Mouse (Mus musculus) forebrain, postnatal 0 days (tissue): ENCODE data around the gene Mgrn1. TPM values are rescaled to one million over a fixed set of nuclear protein-coding genes. Genes with fewer than 3 reads are reported as not detected.
A peak's percentile ranks its signal among the peaks of the same experiment; 100 is the strongest.

Experiments
- ATAC-seq: fragments of 200-750 bp; cut with Nextera tagmentation; 2 replicates; pipeline ENCODE4 v1.8.0; 2017; ENCODE audit warnings: mild to moderate bottlenecking, moderate library complexity
- DNase-seq: peaks from one replicate; pipeline ENCODE4 v3.0.0-alpha.2; 2015
- H3K27ac ChIP-seq: fragments of 300-500 bp; sonication (generic); 2 replicates; pipeline ENCODE4 v1.5.1; 2014; ENCODE audit warnings: low read depth, mild to moderate bottlenecking, antibody characterized with exemption, low read length, moderate library complexity, mixed read lengths
- H3K27me3 ChIP-seq: fragments of 300-500 bp; sonication (generic); 2 replicates; pipeline ENCODE4 v1.6.1; 2014; ENCODE audit warnings: mild to moderate bottlenecking, low read length, mixed read lengths; ENCODE audit not compliant: insufficient read depth
- H3K36me3 ChIP-seq: fragments of 300-500 bp; sonication (generic); 2 replicates; pipeline ENCODE4 v1.6.1; 2014; ENCODE audit warnings: mild to moderate bottlenecking, moderate library complexity; ENCODE audit not compliant: insufficient read depth
- H3K4me1 ChIP-seq: fragments of 300-500 bp; sonication (generic); 2 replicates; pipeline ENCODE4 v1.6.1; 2014; ENCODE audit warnings: antibody characterized with exemption; ENCODE audit not compliant: insufficient read depth
- H3K4me2 ChIP-seq: fragments of 300-500 bp; sonication (generic); 2 replicates; pipeline ENCODE4 v1.6.1; 2014; ENCODE audit warnings: low read depth, mild to moderate bottlenecking, moderate library complexity
- H3K4me3 ChIP-seq: fragments of 300-500 bp; sonication (generic); 2 replicates; pipeline ENCODE4 v1.5.1; 2014; ENCODE audit warnings: low read depth, low read length, mixed read lengths
- H3K9ac ChIP-seq: fragments of 300-500 bp; sonication (generic); 2 replicates; pipeline ENCODE4 v1.6.1; 2014; ENCODE audit warnings: mild to moderate bottlenecking
- H3K9me3 ChIP-seq: fragments of 300-500 bp; sonication (generic); 2 replicates; pipeline ENCODE4 v1.6.1; 2016; ENCODE audit warnings: low read length
- CTCF ChIP-seq: sonication (generic); IDR thresholded peaks from 2 replicates; pipeline ENCODE4 v1.5.1; 2016; ENCODE audit warnings: antibody characterized with exemption, control low read depth, low read depth
- WGBS: fragments of 180-500 bp; shearing (Covaris S2); extraction: QIAGEN DNeasy Blood & Tissue Kit; methylation state at CpG from one replicate; pipeline ENCODE4 v1.1.7; 2014; 5-methylcytosine and 5-hydroxymethylcytosine counted together
- polyA plus RNA-seq: library from polyadenylated mRNA; unstranded; fragments of >200 nt; fragmentation: Nextera tagmentation; extraction: Ambion mirVana; gene quantifications from 2 replicates; pipeline ENCODE4 v1.2.1, GENCODE M21; 2015
- total RNA-seq: library from RNA; depleted of rRNA; stranded (reverse); fragments of >200 nt; gene quantifications from 2 replicates; pipeline ENCODE4 v1.2.3, GENCODE M21; 2014

The Mgrn1 gene
- total and polyA plus RNA-seq, 2 experiments from 2014 or later, result 109 to 167 TPM

GRCm38 (mm10) chr16:4968426-4968825, 82.4 kb downstream of the Mgrn1 start:
- Histone ChIP-seq H3K36me3 (no peaks in the 10 kb centered on the region), H3K4me2 (no peak overlapping the region), H3K9ac (no peak overlapping the region), H3K27me3 (no peaks in the 10 kb centered on the region), H3K4me3 (no peak overlapping the region), H3K9me3 (no peaks in the 10 kb centered on the region), H3K27ac (no peak overlapping the region), H3K4me1 (peaks cover under 1% of the 10 kb centered on the region; the same call in 1 of the 2 replicates)
- DNase-seq, result no peak
- no peak for TF ChIP-seq CTCF
- 76% methylated on average over 3 of the region's 3 CpGs for WGBS
- ATAC-seq, result no peak

- no peak for ATAC-seq
- H3K9me3 ChIP-seq, result no peaks in the 10 kb centered on the region
- no peak overlapping the region for H3K4me3 ChIP-seq
- WGBS, result 88% methylated on average over 5 of the region's 5 CpGs
- H3K27me3 ChIP-seq, result no peaks in the 10 kb centered on the region
- H3K27ac ChIP-seq, result no peak overlapping the region
- no peak overlapping the region for H3K4me2 ChIP-seq
- H3K4me1 ChIP-seq, result no peaks in the 10 kb centered on the region
- TF ChIP-seq CTCF, result no peak
- no peak for DNase-seq
- no peak overlapping the region for H3K9ac ChIP-seq
- no peaks in the 10 kb centered on the region for H3K36me3 ChIP-seq
Observed at GRCm38 (mm10) chr16:4969055-4969843, 83.2 kb downstream of the Mgrn1 start.

GRCm38 (mm10) chr16:4971626-4972025, 85.6 kb downstream of the Mgrn1 start:
- Histone ChIP-seq H3K9me3 (no peaks in the 10 kb centered on the region), H3K4me2 (no peak overlapping the region), H3K4me3 (no peak overlapping the region), H3K27me3 (no peaks in the 10 kb centered on the region), H3K9ac (no peak overlapping the region), H3K4me1 (no peaks in the 10 kb centered on the region), H3K27ac (no peak overlapping the region), H3K36me3 (no peaks in the 10 kb centered on the region)
- TF ChIP-seq CTCF, result no peak
- 86% methylated on average over 4 of the region's 4 CpGs for WGBS
- ATAC-seq, result no peak
- no peak for DNase-seq

- Histone ChIP-seq H3K9ac (no peak overlapping the region), H3K4me2 (no peak overlapping the region), H3K27me3 (no peaks in the 10 kb centered on the region), H3K4me1 (no peaks in the 10 kb centered on the region), H3K27ac (no peak overlapping the region), H3K4me3 (no peak overlapping the region), H3K36me3 (no peaks in the 10 kb centered on the region), H3K9me3 (no peaks in the 10 kb centered on the region)
- no peak for TF ChIP-seq CTCF
- DNase-seq, result no peak
- ATAC-seq, result no peak
- 69% methylated on average over 5 of the region's 5 CpGs for WGBS
Observed at GRCm38 (mm10) chr16:4974521-4974920, 88.5 kb downstream of the Mgrn1 start.

GRCm38 (mm10) chr16:4976180-4976579, 90.1 kb downstream of the Mgrn1 start:
- no peak overlapping the region for H3K9ac ChIP-seq
- H3K36me3 ChIP-seq, result no peaks in the 10 kb centered on the region
- TF ChIP-seq CTCF, result no peak
- ATAC-seq (no peak), DNase-seq (no peak)
- no peak overlapping the region for H3K4me3 ChIP-seq
- H3K4me2 ChIP-seq, result no peak overlapping the region
- no peaks in the 10 kb centered on the region for H3K4me1 ChIP-seq
- 85% methylated on average over 2 of the region's 2 CpGs for WGBS
- H3K27ac ChIP-seq, result no peak overlapping the region
- no peaks in the 10 kb centered on the region for H3K27me3 ChIP-seq
- no peaks in the 10 kb centered on the region for H3K9me3 ChIP-seq

GRCm38 (mm10) chr16:4978275-4979051, 92.4 kb downstream of the Mgrn1 start:
- H3K27ac ChIP-seq, result no peak overlapping the region
- no peak overlapping the region for H3K9ac ChIP-seq
- H3K4me2 ChIP-seq, result no peak overlapping the region
- DNase-seq (no peak), ATAC-seq (no peak)
- no peaks in the 10 kb centered on the region for H3K36me3 ChIP-seq
- H3K4me1 ChIP-seq, result no peaks in the 10 kb centered on the region
- H3K9me3 ChIP-seq, result no peaks in the 10 kb centered on the region
- H3K27me3 ChIP-seq, result no peaks in the 10 kb centered on the region
- WGBS, result 63% methylated on average over 5 of the region's 5 CpGs
- H3K4me3 ChIP-seq, result no peak overlapping the region
- TF ChIP-seq CTCF, result no peak

GRCm38 (mm10) chr16:4979755-4980380, 93.8 kb downstream of the Mgrn1 start:
- WGBS, result 69% methylated on average over 4 of the region's 4 CpGs
- DNase-seq (peak; percentile 37), ATAC-seq (peak; percentile 50; the same call in 1 of the 2 replicates)
- Histone ChIP-seq H3K9ac (no peak overlapping the region), H3K27ac (no peak overlapping the region), H3K4me3 (no peak overlapping the region), H3K4me1 (no peaks in the 10 kb centered on the region), H3K9me3 (no peaks in the 10 kb centered on the region), H3K36me3 (no peaks in the 10 kb centered on the region), H3K4me2 (no peak overlapping the region), H3K27me3 (no peaks in the 10 kb centered on the region)
- peak; percentile 55 for TF ChIP-seq CTCF
